Mouse (Mus musculus) 3T3-L1 (cell line): Measurements from ENCODE around the gene Lcp1.

ENCODE experiments used
- DNase-seq: peaks from one replicate; pipeline ENCODE4 v3.0.0-alpha.2; 2015; ENCODE audit warnings: low read depth, low spot score

Gene Lcp1

DNA sequence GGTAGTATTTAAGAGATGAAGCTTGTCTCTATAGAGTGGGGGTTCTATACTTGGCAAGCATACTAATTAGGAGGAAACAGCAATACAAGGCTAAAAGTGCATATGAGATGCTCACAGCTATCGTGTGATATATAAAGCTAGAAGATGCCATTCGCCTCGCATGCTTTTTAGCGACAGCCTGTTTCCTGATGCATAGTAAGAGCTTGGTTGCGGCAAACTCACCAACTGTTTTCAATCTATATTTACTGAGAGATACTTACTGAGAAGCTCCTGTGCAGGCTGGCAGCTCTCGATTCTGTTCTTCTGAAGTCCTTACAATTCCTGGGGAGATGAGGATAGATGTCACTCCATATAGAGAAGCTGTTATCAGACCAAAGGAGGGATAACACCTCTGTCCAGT lies 148.8 kb downstream of the Lcp1 start:
- DNase-seq = no peak

- peak; percentile 11 for DNase-seq
Measured at GRCm38 (mm10) chr14:75280406-75280805, 149.5 kb downstream of the Lcp1 start.
